Mouse (Mus musculus) bone marrow macrophage, adult 2 months (primary cell): ENCODE data around the gene Urb1.

Source experiments
- CTCF ChIP-seq: IDR thresholded peaks from 2 replicates; pipeline ENCODE4 v1.5.1; 2012; ENCODE audit warnings: low read depth, mild to moderate bottlenecking, low read length, moderate library complexity
- POLR2A ChIP-seq: IDR thresholded peaks from 2 replicates; pipeline ENCODE4 v1.6.1; 2012; ENCODE audit warnings: mild to moderate bottlenecking, low read depth, low read length, borderline replicate concordance

GRCm38 (mm10) chr16:90829136-90829535 is 18.9 kb upstream of the Urb1 start:
- no peak for TF ChIP-seq CTCF
- no peak for TF ChIP-seq POLR2A
